Comparison of ENCODE assay signal across 23 mouse cellular contexts in genomic region chr3:87377228-87377627, GRCm38 (mm10). TPM values are rescaled to one million over a fixed set of nuclear protein-coding genes. Genes with fewer than 3 reads are reported as not detected.
DNase-seq lines count a peak whose midpoint lies in the region; ATAC-seq and TF ChIP-seq lines count a peak whose summit lies in the region.
"Had no signal": no experiment of that assay in that cellular context is flagged by ENCODE, and none has a peak within 500 bp of the region (broad histone marks: within the 10 kb centered on the region; RNA-seq: fewer than 3 reads in every experiment).

No protein-coding gene starts in this region.

- ATAC-seq in stomach, postnatal 0 days (ENCODE audit: low FRiP score, low TSS enrichment): peak; percentile 54; the same call in 1 of the 2 replicates

- 61% methylated on average over 3 of the region's 3 CpGs for WGBS in heart, embryonic 10.5 days
- 41% methylated on average over 3 of the region's 3 CpGs for WGBS in spleen, adult 2 months
- WGBS in stomach, postnatal 0 days: 38% methylated on average over 3 of the region's 3 CpGs

- H3K36me3 ChIP-seq in heart, embryonic 10.5 days: no peaks in the 10 kb centered on the region
- H3K36me3 ChIP-seq in spleen, adult 2 months (ENCODE audit: control insufficient read depth, insufficient read depth, low read length): no peaks in the 10 kb centered on the region
- no peaks in the 10 kb centered on the region for H3K36me3 ChIP-seq in stomach, postnatal 0 days (ENCODE audit: control insufficient read depth, insufficient read depth, low read length)
- H3K36me3 ChIP-seq: forebrain, embryonic 10.5 days; liver, embryonic 13.5 days; midbrain, embryonic 10.5 days had no signal

- DNase-seq in heart, embryonic 10.5 days (ENCODE audit: low spot score): peak; percentile 19
- DNase-seq in heart, postnatal 36 days: no peak
- no peak for DNase-seq in spleen, adult 2 months (ENCODE audit: low read depth in 1 of 2, low spot score in 2 of 2)
- no peak for DNase-seq in spleen, postnatal 10 days (ENCODE audit: low spot score in 2 of 2)
- DNase-seq in gonadal fat pad, adult 2 months (ENCODE audit: low read depth): peak; percentile 64
- no peak for DNase-seq in stomach, postnatal 0 days (ENCODE audit: low spot score)
- DNase-seq in frontal cortex, postnatal 14 days (ENCODE audit: low spot score in 2 of 2): no peak
- no peak for DNase-seq in frontal cortex, postnatal 36 days (ENCODE audit: low spot score in 2 of 2)
- DNase-seq: adrenal gland, adult 2 months; cerebellum, adult 9-10 months; heart, adult 18-20 months; liver, embryonic 13.5 days; lung, postnatal 14 days; right cerebral cortex, postnatal 4 days had no signal

- TF ChIP-seq POLR2A in spleen, adult 2 months (IDR thresholded peaks at IDR 0.05; ENCODE audit: low read depth, low read length): no peak

- no peak overlapping the region for H3K4me2 ChIP-seq in stomach, postnatal 0 days (replicated peaks; ENCODE audit: low read depth)
- H3K4me2 ChIP-seq: hindbrain, embryonic 14.5 days; liver, embryonic 13.5 days had no signal

- no peak for TF ChIP-seq CTCF in spleen, adult 2 months (IDR thresholded peaks at IDR 0.05; ENCODE audit: extremely low read depth, insufficient read depth, insufficient read length, insufficient replicate concordance)
- TF ChIP-seq CTCF in stomach, postnatal 0 days (IDR thresholded peaks at IDR 0.05; ENCODE audit: low read depth): no peak

- H3K4me1 ChIP-seq in heart, embryonic 10.5 days: 0 out of 2 replicates have a peak, but pooled peaks cover 5% of the 10 kb centered on the region
- H3K4me1 ChIP-seq in spleen, adult 2 months (ENCODE audit: control insufficient read depth, insufficient read depth, insufficient read length): peaks cover 10% of the 10 kb centered on the region; the same call in 1 of the 2 replicates
- H3K4me1 ChIP-seq in stomach, postnatal 0 days (replicated peaks; ENCODE audit: control insufficient read depth, insufficient read depth): no peaks in the 10 kb centered on the region
- H3K4me1 ChIP-seq: forebrain, embryonic 10.5 days; liver, embryonic 13.5 days; midbrain, embryonic 10.5 days had no signal

- H3K27ac ChIP-seq in heart, embryonic 10.5 days: no peak overlapping the region
- peak overlapping the region; percentile 87 for H3K27ac ChIP-seq in spleen, adult 2 months (ENCODE audit: insufficient read depth, low read length)
- H3K27ac ChIP-seq in stomach, postnatal 0 days (replicated peaks): no peak overlapping the region
- H3K27ac ChIP-seq: forebrain, embryonic 10.5 days; hindbrain, embryonic 14.5 days; liver, embryonic 13.5 days; midbrain, embryonic 10.5 days had no signal

- intact Hi-C loops in heart, postnatal 36 days (cut with DNase I): no loop called here

- no peak overlapping the region for H3K4me3 ChIP-seq in heart, embryonic 10.5 days
- peak overlapping the region; percentile 70 for H3K4me3 ChIP-seq in spleen, adult 2 months (ENCODE audit: extremely low read depth, insufficient read depth, insufficient read length)
- no peak overlapping the region for H3K4me3 ChIP-seq in stomach, postnatal 0 days (ENCODE audit: low read depth, low read length)
- H3K4me3 ChIP-seq: forebrain, embryonic 10.5 days; liver, embryonic 13.5 days; midbrain, embryonic 10.5 days had no signal

- H3K9me3 ChIP-seq in heart, embryonic 10.5 days: no peaks in the 10 kb centered on the region
- no peaks in the 10 kb centered on the region for H3K9me3 ChIP-seq in stomach, postnatal 0 days (ENCODE audit: control insufficient read depth, low read length)
- H3K9me3 ChIP-seq: forebrain, embryonic 10.5 days; liver, embryonic 13.5 days; midbrain, embryonic 10.5 days had no signal

- no peaks in the 10 kb centered on the region for H3K27me3 ChIP-seq in heart, embryonic 10.5 days (ENCODE audit: insufficient read depth, poor library complexity, severe bottlenecking)
- H3K27me3 ChIP-seq in spleen, adult 2 months (ENCODE audit: control insufficient read depth, insufficient read depth, low read length): no peaks in the 10 kb centered on the region
- no peaks in the 10 kb centered on the region for H3K27me3 ChIP-seq in stomach, postnatal 0 days (ENCODE audit: control insufficient read depth, insufficient read depth, low read length)
- H3K27me3 ChIP-seq: liver, embryonic 13.5 days; Patski had no signal

- TF ChIP-seq EP300 in stomach, postnatal 0 days (optimal IDR thresholded peaks at IDR 0.05): no peak

- H3K9ac ChIP-seq in stomach, postnatal 0 days (ENCODE audit: low read length): no peak overlapping the region
- H3K9ac ChIP-seq: hindbrain, embryonic 14.5 days; liver, embryonic 13.5 days had no signal

RNA-seq across cellular contexts. Expression of gene Fcrl1, which starts 1.0 kb away (rescaled TPM):
- polyA plus RNA-seq in heart, embryonic 10.5 days (2016; fragmentation: Nextera tagmentation; extraction: Ambion mirVana): not detected in 2 replicates
- under 1 TPM in 1 of 2 experiments, not detected in 1; 0.31 TPM for total RNA-seq in heart, postnatal 36 days (2021)
- polyA plus RNA-seq in spleen, adult 2 months (2012; rRNA removed): 50.2 and 55.5 TPM in 2 replicates
- polyA plus RNA-seq in gonadal fat pad, adult 2 months (2012; rRNA removed): 0.76 and 1.1 TPM in 2 replicates
- polyA plus RNA-seq in stomach, postnatal 0 days (2015; fragmentation: Nextera tagmentation; extraction: Ambion mirVana): 0.39 and 0.52 TPM in 2 replicates
- total RNA-seq: adrenal gland, adult 2 months had no signal
- polyA plus RNA-seq: forebrain, embryonic 10.5 days; hindbrain, embryonic 14.5 days; midbrain, embryonic 10.5 days; neural tube, embryonic 14.5 days had no signal

RNA-seq across cellular contexts. Expression of gene Cd5l, which starts 19.5 kb away (rescaled TPM):
- not detected in 2 replicates for polyA plus RNA-seq in heart, embryonic 10.5 days (2016; fragmentation: Nextera tagmentation; extraction: Ambion mirVana)
- 1 to 10 TPM in 1 of 2 experiments, under 1 TPM in 1; 0.54 to 1.1 TPM for total RNA-seq in heart, postnatal 36 days (2021)
- polyA plus RNA-seq in spleen, adult 2 months (2012; rRNA removed): 27.2 and 56.0 TPM in 2 replicates
- polyA plus RNA-seq in gonadal fat pad, adult 2 months (2012; rRNA removed): 1.8 and 1.9 TPM in 2 replicates
- polyA plus RNA-seq in stomach, postnatal 0 days (2015; fragmentation: Nextera tagmentation; extraction: Ambion mirVana): 0.12 and 0.24 TPM in 2 replicates
- total RNA-seq: layer of hippocampus, postnatal 25 days; left cerebral cortex, postnatal 36 days had no signal
- polyA plus RNA-seq: forebrain, embryonic 10.5 days; midbrain, embryonic 10.5 days; neural tube, embryonic 14.5 days; Patski had no signal

RNA-seq across cellular contexts. Expression of gene Fcrl5, which starts 58.3 kb away (rescaled TPM):
- polyA plus RNA-seq in heart, embryonic 10.5 days (2016; fragmentation: Nextera tagmentation; extraction: Ambion mirVana): not detected in 2 replicates
- not detected for total RNA-seq in heart, postnatal 36 days (2021)
- 7.2 and 9.2 TPM in 2 replicates for polyA plus RNA-seq in spleen, adult 2 months (2012; rRNA removed)
- polyA plus RNA-seq in gonadal fat pad, adult 2 months (2012; rRNA removed): 0.06 and 0.07 TPM in 2 replicates
- 0.04 TPM in 1 of 2 replicates, not detected in the other for polyA plus RNA-seq in stomach, postnatal 0 days (2015; fragmentation: Nextera tagmentation; extraction: Ambion mirVana)
- total RNA-seq: adrenal gland, adult 2 months; layer of hippocampus, postnatal 25 days had no signal
- polyA plus RNA-seq: adrenal gland, adult 2 months; embryonic facial prominence, embryonic 14.5 days; forebrain, embryonic 10.5 days; heart, embryonic 16.5 days; hindbrain, embryonic 14.5 days; liver, embryonic 13.5 days; midbrain, embryonic 10.5 days; neural tube, embryonic 14.5 days; Patski had no signal

Comparison
In these comparisons a context has a peak if more than half of its experiments do, and no peak if none do; other contexts are left out.
1. DNase-seq: peak in heart, embryonic 10.5 days (single experiment) and gonadal fat pad, adult 2 months (single experiment); none in heart, postnatal 36 days (0 of 2), spleen, adult 2 months (0 of 2), spleen, postnatal 10 days (0 of 2), stomach, postnatal 0 days (single experiment), frontal cortex, postnatal 14 days (0 of 2) and frontal cortex, postnatal 36 days (0 of 2).
2. RNA of gene Fcrl1, which starts 1.0 kb away (polyA plus RNA-seq): 50.2 to 55.5 TPM in spleen, adult 2 months; 0.76 to 1.1 TPM in gonadal fat pad, adult 2 months, 0.39 to 0.52 TPM in stomach, postnatal 0 days and not detected in heart, embryonic 10.5 days; every median in the first group is over 10 times any median in the second.